Mouse (Mus musculus): ENCODE measurements around the gene 4930524J08Rik. TPM values are rescaled to one million over a fixed set of nuclear protein-coding genes. Genes with fewer than 3 reads are reported as not detected.

The 4930524J08Rik gene
- polyA plus RNA-seq, 1 experiment from 2014 or later = 2.8 TPM

DNA sequence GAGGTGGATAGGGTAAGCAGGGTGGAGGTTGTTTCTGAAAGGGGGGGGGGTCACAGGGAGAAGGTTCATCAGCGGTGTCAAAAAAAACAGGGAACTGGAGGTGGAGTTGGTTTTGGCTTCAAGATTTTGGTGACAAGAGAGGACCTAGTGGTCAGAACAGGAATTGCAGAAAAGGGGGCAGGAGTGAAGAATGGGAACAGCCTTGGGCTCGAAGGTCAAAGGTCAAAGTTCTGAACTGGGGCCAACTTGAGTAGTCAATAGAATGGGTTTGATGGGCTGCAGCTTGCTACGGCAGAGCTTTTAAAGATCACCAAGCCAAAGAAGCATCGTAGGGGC lies 28.1 kb downstream of the 4930524J08Rik start:
- Histone ChIP-seq H3K27ac (no peak overlapping the region), H3K27me3 (replicated peaks) (no peaks in the 10 kb centered on the region), H3K4me1 (no peaks in the 10 kb centered on the region), H3K4me3 (no peak overlapping the region), H3K9ac (no peak overlapping the region), H3K36me3 (replicated peaks) (no peaks in the 10 kb centered on the region), H3K9me3 (no peaks in the 10 kb centered on the region), H3K4me2 (no peak overlapping the region)
- 81% methylated on average over 4 of the region's 4 CpGs for WGBS
- ATAC-seq (replicated peaks) = no peak

GRCm38 (mm10) chr5:100008485-100008884 lies 29.6 kb downstream of the 4930524J08Rik start:
- H3K4me1 ChIP-seq = no peaks in the 10 kb centered on the region
- 60% methylated on average over 3 of the region's 3 CpGs for WGBS
- H3K9me3 ChIP-seq = no peaks in the 10 kb centered on the region
- H3K4me2 ChIP-seq = no peak overlapping the region
- no peak for ATAC-seq (replicated peaks)
- H3K36me3 ChIP-seq (replicated peaks) = no peaks in the 10 kb centered on the region
- no peak overlapping the region for H3K27ac ChIP-seq
- no peak overlapping the region for H3K4me3 ChIP-seq
- no peak overlapping the region for H3K9ac ChIP-seq
- H3K27me3 ChIP-seq (replicated peaks) = no peaks in the 10 kb centered on the region

DNA sequence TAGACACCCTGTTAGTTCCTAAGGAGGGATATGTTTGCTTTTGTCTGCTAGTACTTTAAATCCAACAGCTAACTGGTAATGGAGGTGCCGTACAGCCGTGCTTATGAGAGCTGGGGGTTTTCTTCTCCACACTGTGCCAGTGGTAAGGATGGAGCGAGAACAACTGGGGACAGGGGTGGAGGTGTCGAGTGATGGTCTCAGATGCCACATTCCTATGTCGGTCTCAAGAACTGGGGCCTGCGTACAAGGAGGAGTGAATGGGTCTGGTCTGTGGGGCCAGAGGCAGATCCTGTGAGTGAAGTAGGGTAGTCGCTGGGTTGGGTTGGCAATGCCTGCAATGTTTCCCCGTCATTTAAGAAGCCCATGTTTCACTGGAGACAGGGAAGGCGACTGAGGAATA lies 33.7 kb downstream of the 4930524J08Rik start:
- Histone ChIP-seq H3K27ac (no peak overlapping the region), H3K4me1 (no peaks in the 10 kb centered on the region), H3K4me2 (no peak overlapping the region), H3K36me3 (replicated peaks) (no peaks in the 10 kb centered on the region), H3K9me3 (no peaks in the 10 kb centered on the region), H3K27me3 (replicated peaks) (no peaks in the 10 kb centered on the region), H3K4me3 (no peak overlapping the region), H3K9ac (no peak overlapping the region)
- ATAC-seq (replicated peaks) = no peak
- 90% methylated on average over 9 of the region's 9 CpGs for WGBS

- Histone ChIP-seq H3K27me3 (replicated peaks) (no peaks in the 10 kb centered on the region), H3K4me1 (no peaks in the 10 kb centered on the region), H3K4me2 (no peak overlapping the region), H3K36me3 (replicated peaks) (no peaks in the 10 kb centered on the region), H3K9me3 (no peaks in the 10 kb centered on the region), H3K27ac (no peak overlapping the region), H3K9ac (no peak overlapping the region), H3K4me3 (no peak overlapping the region)
- ATAC-seq (replicated peaks) = no peak
These were observed 41.2 kb downstream of the 4930524J08Rik start for GRCm38 (mm10) chr5:100020089-100020488.

- no peak for ATAC-seq (replicated peaks)
- Histone ChIP-seq H3K4me3 (no peak overlapping the region), H3K9ac (no peak overlapping the region), H3K27ac (no peak overlapping the region), H3K4me2 (no peak overlapping the region), H3K36me3 (replicated peaks) (no peaks in the 10 kb centered on the region), H3K4me1 (no peaks in the 10 kb centered on the region), H3K27me3 (replicated peaks) (no peaks in the 10 kb centered on the region), H3K9me3 (no peaks in the 10 kb centered on the region)
- 77% methylated on average over 5 of the region's 5 CpGs for WGBS
These were observed 45.5 kb downstream of the 4930524J08Rik start for GRCm38 (mm10) chr5:100024403-100024802.

DNA sequence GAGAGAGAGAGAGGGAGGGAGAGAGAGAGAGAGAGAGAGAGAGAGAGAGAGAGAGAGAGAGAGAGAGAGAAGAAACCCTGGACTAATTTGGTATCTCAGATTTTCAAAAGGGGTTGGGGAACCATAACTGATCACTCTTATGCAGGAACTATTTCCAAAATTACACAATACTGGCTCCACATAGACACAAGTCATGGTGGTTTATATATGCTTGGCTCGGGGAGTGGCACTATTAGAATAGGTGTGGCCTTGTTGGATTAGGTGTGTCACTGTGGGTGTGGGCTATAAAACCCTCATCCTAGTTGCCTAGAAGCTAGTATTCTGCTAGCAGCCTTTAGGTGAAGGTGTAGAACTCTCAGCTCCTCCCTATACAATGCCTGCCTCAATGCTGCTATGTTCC lies 46.0 kb downstream of the 4930524J08Rik start:
- H3K9me3 ChIP-seq = no peaks in the 10 kb centered on the region
- ATAC-seq (replicated peaks) = no peak
- H3K27me3 ChIP-seq (replicated peaks) = no peaks in the 10 kb centered on the region
- H3K4me2 ChIP-seq = no peak overlapping the region
- 71% methylated on average over 1 of the region's 1 CpGs for WGBS
- H3K9ac ChIP-seq = no peak overlapping the region
- peaks cover 4% of the 10 kb centered on the region for H3K4me1 ChIP-seq
- no peak overlapping the region for H3K27ac ChIP-seq
- H3K4me3 ChIP-seq = no peak overlapping the region
- no peaks in the 10 kb centered on the region for H3K36me3 ChIP-seq (replicated peaks)

Other genes with a start within 250 kb of the 4930524J08Rik start
- 65.7 and 68.2 TPM in 2 replicates for gene Rasgef1b, start 250.0 kb upstream of the 4930524J08Rik start, polyA plus RNA-seq (2015; fragmentation: Nextera tagmentation; extraction: Ambion mirVana)
- gene Vamp9, start 72.8 kb upstream of the 4930524J08Rik start, polyA plus RNA-seq (2015; fragmentation: Nextera tagmentation; extraction: Ambion mirVana) = 0.65 and 1.3 TPM in 2 replicates
- 156 and 180 TPM in 2 replicates for gene Hnrnpd, start 123 bp upstream of the 4930524J08Rik start, polyA plus RNA-seq (2015; fragmentation: Nextera tagmentation; extraction: Ambion mirVana)
- gene Hnrnpdl, start 60.6 kb downstream of the 4930524J08Rik start, polyA plus RNA-seq (2015; fragmentation: Nextera tagmentation; extraction: Ambion mirVana) = 221 and 226 TPM in 2 replicates
- 51.7 and 56.2 TPM in 2 replicates for gene Enoph1, start 60.9 kb downstream of the 4930524J08Rik start, polyA plus RNA-seq (2015; fragmentation: Nextera tagmentation; extraction: Ambion mirVana)
- gene Tmem150c, start 180.7 kb downstream of the 4930524J08Rik start, polyA plus RNA-seq (2015; fragmentation: Nextera tagmentation; extraction: Ambion mirVana) = 33.1 and 39.8 TPM in 2 replicates